In genomic region chr12:44457961-44458360, GRCm38 (mm10) we compare ENCODE assay signal across 27 mouse cellular contexts.
DNase-seq lines count a peak whose midpoint lies in the region; ATAC-seq and TF ChIP-seq lines count a peak whose summit lies in the region.
"Had no signal": no experiment of that assay in that cellular context is flagged by ENCODE, and none has a peak within 500 bp of the region (broad histone marks: within the 10 kb centered on the region; RNA-seq: fewer than 3 reads in every experiment).

No protein-coding gene starts in this region.

- H3K4me3 ChIP-seq in layer of hippocampus, adult 2 months = no peak overlapping the region
- H3K4me3 ChIP-seq: embryonic facial prominence, embryonic 13.5 days; heart, embryonic 13.5 days; hindbrain, embryonic 12.5 days; kidney, embryonic 15.5 days; limb, embryonic 15.5 days; liver, embryonic 15.5 days; midbrain, embryonic 15.5 days; neural tube, embryonic 12.5 days had no signal

- DNase-seq in frontal cortex, postnatal 25 days (ENCODE audit: low spot score in 2 of 2) = no peak
- no peak for DNase-seq in layer of hippocampus, adult 2 months (ENCODE audit: low spot score in 2 of 2)
- no peak for DNase-seq in layer of hippocampus, postnatal 25 days (ENCODE audit: extremely low spot score in 1 of 2, low spot score in 1 of 2)
- DNase-seq in brain, adult 2 months (ENCODE audit: low read depth, low spot score) = peak; percentile 61
- peak; percentile 42 for DNase-seq in skeletal muscle tissue, adult 2 months (ENCODE audit: low read depth, low spot score)
- DNase-seq in embryo, embryonic 10.5 days (ENCODE audit: low spot score) = no peak
- DNase-seq: cerebellum, adult 18-20 months; cerebellum, postnatal 14 days; embryo, embryonic 11 days; heart, postnatal 14 days; kidney, adult 11 months; kidney, postnatal 36 days; layer of hippocampus, adult 9-11 months; left cerebral cortex, postnatal 4 days; right cerebral cortex, postnatal 25 days; thymus, postnatal 25 days had no signal

- no peak for TF ChIP-seq CTCF in layer of hippocampus, adult 2 months (conservative IDR thresholded peaks at IDR 0.05)

- H3K27ac ChIP-seq in layer of hippocampus, adult 2 months = peak overlapping the region; percentile 63
- H3K27ac ChIP-seq: embryonic facial prominence, embryonic 13.5 days; heart, embryonic 13.5 days; kidney, embryonic 15.5 days; limb, embryonic 15.5 days; liver, embryonic 15.5 days; midbrain, embryonic 15.5 days; neural tube, embryonic 12.5 days had no signal

- peak; percentile 50 for ATAC-seq in frontal cortex, adult (ENCODE audit: low TSS enrichment)
- ATAC-seq: CD4-positive, CD25-positive, alpha-beta regulatory T cell, adult 4 months; forebrain, embryonic 14.5 days; midbrain, embryonic 15.5 days had no signal

Comparison
In these comparisons a context has a peak if more than half of its experiments do, and no peak if none do; other contexts are left out.
1. DNase-seq: peak in brain, adult 2 months (single experiment) and skeletal muscle tissue, adult 2 months (single experiment); none in frontal cortex, postnatal 25 days (0 of 2), layer of hippocampus, adult 2 months (0 of 2), layer of hippocampus, postnatal 25 days (0 of 2) and embryo, embryonic 10.5 days (single experiment).